Mouse (Mus musculus): Measurements from ENCODE around the gene Nr2c2. TPM values are rescaled to one million over a fixed set of nuclear protein-coding genes. Genes with fewer than 3 reads are reported as not detected.

Gene Nr2c2
- polyA plus RNA-seq, 1 experiment from 2014 or later: 16.0 TPM

DNA sequence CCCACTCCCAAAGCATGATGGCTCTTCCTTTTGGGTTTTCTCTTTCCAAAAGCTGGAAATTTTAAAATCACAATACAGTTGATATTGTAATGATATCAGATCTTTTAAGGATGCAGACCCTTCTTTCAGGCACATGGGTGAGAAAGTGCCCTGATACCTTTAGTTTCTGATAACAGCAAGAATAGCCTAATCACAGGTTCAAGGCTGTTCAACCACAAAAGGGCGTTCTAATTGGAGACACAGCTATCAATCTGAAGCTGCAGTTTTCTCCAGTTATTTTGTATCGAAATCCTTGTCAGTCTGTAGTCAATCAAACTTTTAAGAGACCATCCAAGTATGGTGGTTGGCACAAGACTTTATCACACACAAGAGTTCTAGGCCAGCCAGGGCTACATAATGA lies 2.7 kb downstream of the Nr2c2 start:
- Histone ChIP-seq H3K4me1 (ENCODE audit: control insufficient read depth, insufficient read depth, low read depth, low read length) (peaks cover 28% of the 10 kb centered on the region), H3K9me3 (ENCODE audit: control insufficient read depth, low read length) (no peaks in the 10 kb centered on the region), H3K4me3 (ENCODE audit: low read length) (no peak overlapping the region), H3K4me2 (ENCODE audit: low read length) (no peak overlapping the region), H3K27ac (ENCODE audit: low read depth, low read length) (no peak overlapping the region), H3K27me3 (replicated peaks; ENCODE audit: control insufficient read depth, insufficient read depth, low read length) (no peaks in the 10 kb centered on the region), H3K9ac (ENCODE audit: low read depth, low read length) (no peak overlapping the region), H3K36me3 (ENCODE audit: control insufficient read depth, insufficient read depth, low read length) (no peaks in the 10 kb centered on the region)
- 92% methylated on average over 2 of the region's 2 CpGs for WGBS
- ATAC-seq: no peak

DNA sequence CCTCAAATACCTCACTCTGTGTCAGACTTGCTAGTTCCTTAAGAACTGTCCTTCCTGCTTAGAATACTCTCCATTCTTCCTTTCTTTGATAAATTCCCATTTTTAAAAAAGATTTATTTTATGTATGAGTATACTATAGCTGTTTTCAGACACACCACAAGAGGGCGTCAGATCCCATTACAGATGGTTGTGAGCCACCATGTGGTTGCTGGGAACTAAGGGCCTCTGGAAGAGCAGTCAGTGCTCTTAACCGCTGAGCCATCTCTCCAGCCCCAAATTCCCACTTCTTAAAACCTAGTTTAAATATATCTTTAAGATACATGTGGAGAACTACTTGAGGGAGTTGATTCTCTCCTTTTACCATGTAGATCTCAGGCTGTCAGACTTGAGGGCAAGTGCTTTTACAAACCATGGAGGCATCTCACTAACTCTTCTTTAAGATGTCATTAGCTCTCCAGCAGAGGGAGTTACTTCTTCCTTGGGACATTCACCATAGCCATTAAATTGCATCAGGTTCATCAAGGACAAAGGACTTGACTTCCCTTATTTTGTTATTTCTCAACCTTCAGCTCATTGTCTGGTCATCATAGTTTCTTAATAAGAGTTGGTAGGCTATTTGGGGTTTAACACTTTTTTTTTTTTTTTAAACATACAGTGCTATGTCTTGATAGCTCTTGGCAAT lies 9.6 kb downstream of the Nr2c2 start:
- WGBS: 72% methylated on average over 2 of the region's 2 CpGs
- no peaks in the 10 kb centered on the region for H3K36me3 ChIP-seq (ENCODE audit: control insufficient read depth, insufficient read depth, low read length)
- H3K9me3 ChIP-seq (ENCODE audit: control insufficient read depth, low read length): no peaks in the 10 kb centered on the region
- no peaks in the 10 kb centered on the region for H3K27me3 ChIP-seq (replicated peaks; ENCODE audit: control insufficient read depth, insufficient read depth, low read length)
- H3K9ac ChIP-seq (ENCODE audit: low read depth, low read length): no peak overlapping the region
- no peak overlapping the region for H3K4me2 ChIP-seq (ENCODE audit: low read length)
- no peak for ATAC-seq
- no peaks in the 10 kb centered on the region; the same call in 1 of the 2 replicates for H3K4me1 ChIP-seq (ENCODE audit: control insufficient read depth, insufficient read depth, low read depth, low read length)
- no peak overlapping the region for H3K4me3 ChIP-seq (ENCODE audit: low read length)
- H3K27ac ChIP-seq (ENCODE audit: low read depth, low read length): no peak overlapping the region

DNA sequence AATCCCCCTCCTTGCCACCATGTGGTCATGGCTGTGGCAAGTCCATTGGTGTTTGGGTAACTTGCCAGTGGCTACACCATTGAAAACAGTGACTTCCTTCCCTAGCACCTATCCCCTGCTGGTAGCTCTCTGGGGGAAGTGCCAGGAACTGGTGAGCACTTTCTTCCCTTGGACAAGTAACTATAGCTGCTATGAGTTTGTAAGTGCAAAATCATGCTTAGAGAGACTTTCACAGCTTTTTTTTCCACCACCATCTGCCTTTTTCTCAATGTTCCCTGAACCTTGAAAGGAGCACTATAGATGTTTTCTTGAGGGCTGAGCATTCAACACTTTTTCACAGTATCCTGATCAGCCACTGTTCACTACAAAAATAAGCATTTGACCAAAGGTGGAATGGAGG lies 33.4 kb downstream of the Nr2c2 start:
- Histone ChIP-seq H3K9me3 (ENCODE audit: control insufficient read depth, low read length) (no peaks in the 10 kb centered on the region), H3K4me3 (ENCODE audit: low read length) (no peak overlapping the region), H3K9ac (ENCODE audit: low read depth, low read length) (no peak overlapping the region), H3K27me3 (replicated peaks; ENCODE audit: control insufficient read depth, insufficient read depth, low read length) (no peaks in the 10 kb centered on the region), H3K4me1 (ENCODE audit: control insufficient read depth, insufficient read depth, low read depth, low read length) (no peaks in the 10 kb centered on the region), H3K4me2 (ENCODE audit: low read length) (no peak overlapping the region), H3K27ac (ENCODE audit: low read depth, low read length) (no peak overlapping the region), H3K36me3 (ENCODE audit: control insufficient read depth, insufficient read depth, low read length) (no peaks in the 10 kb centered on the region)
- no peak for ATAC-seq

DNA sequence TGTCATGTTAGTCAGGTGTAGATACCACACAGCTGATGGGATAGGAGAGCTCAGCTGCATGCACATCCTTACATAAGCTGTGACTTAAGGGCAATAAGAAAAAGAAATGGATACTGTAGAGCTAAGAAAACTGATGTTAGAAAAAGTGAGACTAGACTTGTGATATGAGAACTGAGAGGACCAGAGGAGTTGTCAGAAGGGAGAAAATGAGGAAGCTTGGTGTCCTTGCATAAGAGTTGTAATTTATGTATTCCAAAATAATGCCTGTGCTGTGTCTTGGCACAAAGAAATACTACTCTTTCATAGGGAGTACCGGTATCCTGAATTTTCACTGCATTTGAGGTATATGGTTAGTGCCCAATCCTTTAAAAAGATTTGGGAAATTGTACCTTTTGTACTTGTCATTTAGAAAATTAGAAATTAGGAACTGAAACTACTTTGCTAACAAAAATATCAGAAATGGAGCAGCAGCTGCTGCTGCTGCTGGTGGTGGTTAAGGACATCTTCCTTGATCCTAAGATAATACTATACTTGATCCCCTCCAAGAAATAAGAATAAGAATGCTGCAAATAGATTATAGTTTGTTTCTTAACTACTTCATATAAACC lies 35.8 kb downstream of the Nr2c2 start:
- no peak overlapping the region for H3K27ac ChIP-seq (ENCODE audit: low read depth, low read length)
- 92% methylated on average over 1 of the region's 1 CpGs for WGBS
- H3K36me3 ChIP-seq (ENCODE audit: control insufficient read depth, insufficient read depth, low read length): no peaks in the 10 kb centered on the region
- no peak overlapping the region for H3K4me2 ChIP-seq (ENCODE audit: low read length)
- no peaks in the 10 kb centered on the region for H3K9me3 ChIP-seq (ENCODE audit: control insufficient read depth, low read length)
- no peak for ATAC-seq
- no peaks in the 10 kb centered on the region for H3K4me1 ChIP-seq (ENCODE audit: control insufficient read depth, insufficient read depth, low read depth, low read length)
- H3K4me3 ChIP-seq (ENCODE audit: low read length): no peak overlapping the region
- no peaks in the 10 kb centered on the region for H3K27me3 ChIP-seq (replicated peaks; ENCODE audit: control insufficient read depth, insufficient read depth, low read length)
- H3K9ac ChIP-seq (ENCODE audit: low read depth, low read length): no peak overlapping the region

DNA sequence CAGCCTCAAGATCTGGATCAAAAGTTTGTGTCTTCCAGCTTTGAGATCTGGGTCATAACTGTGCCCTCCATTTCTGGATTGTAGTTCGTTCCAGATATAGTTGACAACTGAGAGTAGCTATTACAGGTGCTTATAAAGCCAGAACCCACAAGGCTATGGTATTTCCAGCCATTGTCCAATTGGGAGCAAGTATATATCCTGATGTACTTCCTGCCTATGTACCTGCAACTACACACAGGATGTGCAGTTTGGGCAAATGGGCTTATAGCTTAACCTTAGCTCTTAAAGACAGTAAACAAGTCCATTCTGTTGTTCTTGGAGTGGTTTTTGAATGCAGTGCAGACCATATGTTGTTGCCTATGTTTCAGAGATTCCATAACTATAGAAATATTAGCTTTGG lies 40.3 kb downstream of the Nr2c2 start:
- no peaks in the 10 kb centered on the region for H3K36me3 ChIP-seq (ENCODE audit: control insufficient read depth, insufficient read depth, low read length)
- no peak overlapping the region for H3K9ac ChIP-seq (ENCODE audit: low read depth, low read length)
- no peak overlapping the region for H3K27ac ChIP-seq (ENCODE audit: low read depth, low read length)
- H3K4me1 ChIP-seq (ENCODE audit: control insufficient read depth, insufficient read depth, low read depth, low read length): no peaks in the 10 kb centered on the region
- WGBS: 97% methylated on average over 1 of the region's 1 CpGs
- H3K9me3 ChIP-seq (ENCODE audit: control insufficient read depth, low read length): no peaks in the 10 kb centered on the region
- no peaks in the 10 kb centered on the region for H3K27me3 ChIP-seq (replicated peaks; ENCODE audit: control insufficient read depth, insufficient read depth, low read length)
- H3K4me3 ChIP-seq (ENCODE audit: low read length): no peak overlapping the region
- no peak for ATAC-seq
- no peak overlapping the region for H3K4me2 ChIP-seq (ENCODE audit: low read length)

DNA sequence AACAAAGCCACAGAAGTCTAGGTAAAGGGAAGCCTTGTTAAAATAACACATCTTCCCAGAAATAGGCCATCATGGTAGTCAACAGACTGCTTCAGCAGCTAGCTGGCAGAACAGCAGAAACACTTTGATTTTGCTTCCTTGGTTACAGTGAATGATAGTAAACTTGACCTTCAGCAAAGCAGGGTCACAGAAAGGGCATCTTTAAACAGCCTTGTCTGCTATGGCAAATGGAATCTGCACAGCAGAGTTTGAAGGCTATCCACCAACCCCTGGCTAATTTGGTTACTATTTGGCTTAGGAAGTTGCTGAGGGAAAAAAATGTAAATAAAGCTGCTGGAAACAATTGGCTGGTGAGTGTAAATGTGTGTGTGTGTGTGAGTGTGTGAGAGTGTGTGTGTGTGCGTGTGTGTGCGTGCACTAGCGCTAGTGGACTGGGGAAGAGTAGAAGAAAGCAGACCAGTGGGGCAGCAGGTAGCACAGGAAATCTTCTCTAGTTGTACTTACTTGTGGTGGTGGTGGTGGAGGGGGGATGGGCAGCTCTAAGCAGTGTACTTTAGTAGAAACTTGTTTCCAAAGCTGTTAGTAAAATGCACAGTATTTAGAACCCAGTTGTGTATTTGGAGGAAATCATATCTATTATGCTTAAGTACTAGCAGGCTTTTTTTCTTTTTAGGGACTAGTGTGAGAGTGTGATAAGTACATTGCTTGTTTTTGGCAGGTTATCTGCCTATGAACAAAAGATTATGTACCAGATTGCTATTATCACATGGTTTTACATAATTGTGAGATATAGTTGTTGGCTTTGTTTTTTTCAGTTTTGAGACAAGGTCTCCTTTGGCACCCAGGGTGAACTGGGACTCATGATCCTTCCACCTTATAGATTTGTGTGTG lies 41.1 kb downstream of the Nr2c2 start:
- no peaks in the 10 kb centered on the region for H3K27me3 ChIP-seq (replicated peaks; ENCODE audit: control insufficient read depth, insufficient read depth, low read length)
- H3K4me1 ChIP-seq (ENCODE audit: control insufficient read depth, insufficient read depth, low read depth, low read length): no peaks in the 10 kb centered on the region
- no peaks in the 10 kb centered on the region for H3K9me3 ChIP-seq (ENCODE audit: control insufficient read depth, low read length)
- H3K4me2 ChIP-seq (ENCODE audit: low read length): no peak overlapping the region
- H3K36me3 ChIP-seq (ENCODE audit: control insufficient read depth, insufficient read depth, low read length): no peaks in the 10 kb centered on the region
- no peak overlapping the region for H3K27ac ChIP-seq (ENCODE audit: low read depth, low read length)
- no peak overlapping the region for H3K9ac ChIP-seq (ENCODE audit: low read depth, low read length)
- H3K4me3 ChIP-seq (ENCODE audit: low read length): no peak overlapping the region
- WGBS: 94% methylated on average over 3 of the region's 3 CpGs
- no peak for ATAC-seq

DNA sequence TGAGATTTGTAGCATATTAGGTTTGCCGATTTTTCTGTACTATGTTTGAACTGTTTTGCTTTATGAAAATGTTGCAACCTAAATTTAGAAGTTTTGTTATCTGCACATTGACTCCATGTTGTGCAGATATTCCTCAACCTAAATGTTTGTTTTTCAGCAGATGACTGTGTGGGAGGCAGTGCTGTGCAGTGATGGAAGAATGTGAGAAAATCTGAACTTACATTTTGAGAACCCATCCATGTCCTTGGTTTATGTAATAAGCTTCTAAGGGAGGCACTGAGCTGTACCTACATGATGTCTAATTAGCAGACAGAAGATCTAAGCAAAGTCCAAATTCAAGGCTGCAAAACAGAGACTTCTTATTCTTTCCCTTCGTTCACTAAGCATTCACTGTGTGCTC lies 42.4 kb downstream of the Nr2c2 start:
- no peak overlapping the region for H3K4me3 ChIP-seq (ENCODE audit: low read length)
- H3K9ac ChIP-seq (ENCODE audit: low read depth, low read length): no peak overlapping the region
- no peaks in the 10 kb centered on the region for H3K9me3 ChIP-seq (ENCODE audit: control insufficient read depth, low read length)
- no peak overlapping the region for H3K4me2 ChIP-seq (ENCODE audit: low read length)
- H3K36me3 ChIP-seq (ENCODE audit: control insufficient read depth, insufficient read depth, low read length): no peaks in the 10 kb centered on the region
- no peaks in the 10 kb centered on the region for H3K27me3 ChIP-seq (replicated peaks; ENCODE audit: control insufficient read depth, insufficient read depth, low read length)
- 93% methylated on average over 2 of the region's 2 CpGs for WGBS
- H3K4me1 ChIP-seq (ENCODE audit: control insufficient read depth, insufficient read depth, low read depth, low read length): no peaks in the 10 kb centered on the region
- no peak overlapping the region for H3K27ac ChIP-seq (ENCODE audit: low read depth, low read length)
- ATAC-seq: no peak

DNA sequence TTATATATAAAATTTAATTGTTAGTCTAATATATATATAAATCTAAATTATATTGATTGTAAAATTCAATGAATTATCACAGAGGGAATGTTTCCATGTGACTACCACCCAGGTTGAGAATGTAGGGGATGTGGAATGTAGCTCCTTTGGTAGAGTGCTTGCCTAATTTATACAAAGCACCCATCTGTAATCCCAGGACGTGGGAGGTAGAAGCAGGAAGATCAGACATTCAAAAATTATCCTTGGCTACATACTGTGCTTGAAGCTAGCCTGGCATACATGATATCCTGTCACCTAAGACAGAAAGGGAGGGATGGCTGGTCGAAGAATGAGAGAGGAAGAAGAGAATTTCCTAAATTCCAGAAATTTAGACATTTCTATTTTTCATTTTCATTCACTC lies 45.2 kb downstream of the Nr2c2 start:
- ATAC-seq: no peak
- H3K4me2 ChIP-seq (ENCODE audit: low read length): no peak overlapping the region
- 78% methylated on average over 2 of the region's 2 CpGs for WGBS
- no peak overlapping the region for H3K27ac ChIP-seq (ENCODE audit: low read depth, low read length)
- no peaks in the 10 kb centered on the region for H3K4me1 ChIP-seq (ENCODE audit: control insufficient read depth, insufficient read depth, low read depth, low read length)
- no peaks in the 10 kb centered on the region for H3K9me3 ChIP-seq (ENCODE audit: control insufficient read depth, low read length)
- H3K9ac ChIP-seq (ENCODE audit: low read depth, low read length): no peak overlapping the region
- H3K36me3 ChIP-seq (ENCODE audit: control insufficient read depth, insufficient read depth, low read length): peaks cover 3% of the 10 kb centered on the region; the same call in 1 of the 2 replicates
- no peak overlapping the region for H3K4me3 ChIP-seq (ENCODE audit: low read length)
- no peaks in the 10 kb centered on the region for H3K27me3 ChIP-seq (replicated peaks; ENCODE audit: control insufficient read depth, insufficient read depth, low read length)

DNA sequence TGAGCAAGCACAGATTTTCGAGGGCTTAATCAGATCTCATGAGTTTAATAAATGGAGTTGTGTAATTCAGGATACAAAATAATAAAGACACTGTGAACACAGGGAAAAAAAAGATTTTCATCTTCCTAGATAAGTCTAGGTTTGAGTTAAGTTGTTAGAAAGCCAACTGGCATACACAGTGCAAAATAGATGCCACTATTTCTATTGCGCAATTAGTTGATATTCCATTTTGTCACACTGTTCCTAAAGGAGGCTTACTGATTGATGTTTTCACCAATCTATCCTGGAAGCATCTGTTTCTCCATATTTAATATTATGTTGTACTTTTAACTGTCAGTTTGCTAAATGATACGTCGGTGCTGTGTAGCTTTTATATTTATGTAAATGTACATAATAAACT lies 54.7 kb downstream of the Nr2c2 start:
- Histone ChIP-seq H3K27ac (ENCODE audit: low read depth, low read length) (no peak overlapping the region), H3K4me1 (ENCODE audit: control insufficient read depth, insufficient read depth, low read depth, low read length) (no peaks in the 10 kb centered on the region), H3K4me2 (ENCODE audit: low read length) (no peak overlapping the region), H3K27me3 (replicated peaks; ENCODE audit: control insufficient read depth, insufficient read depth, low read length) (no peaks in the 10 kb centered on the region), H3K9ac (ENCODE audit: low read depth, low read length) (no peak overlapping the region), H3K36me3 (ENCODE audit: control insufficient read depth, insufficient read depth, low read length) (peaks cover 7% of the 10 kb centered on the region), H3K9me3 (ENCODE audit: control insufficient read depth, low read length) (no peaks in the 10 kb centered on the region), H3K4me3 (ENCODE audit: low read length) (no peak overlapping the region)
- 90% methylated on average over 4 of the region's 4 CpGs for WGBS
- ATAC-seq: no peak

All from hindbrain, embryonic 16.5 days (tissue).